Mouse (Mus musculus): Measurements from ENCODE around the gene Olfr1188. TPM values are rescaled to one million over a fixed set of nuclear protein-coding genes. Genes with fewer than 3 reads are reported as not detected.
"Not testable (repeated sequence)": the region's sequence is repeated elsewhere in the genome, so short reads cannot be mapped to it uniquely, and the experiment has no call there.

Olfr1188 gene
- total RNA-seq (2015; ENCODE audit: low replicate concordance): not detected in 2 replicates
- not detected in 2 replicates for total RNA-seq (2017; ENCODE audit: low replicate concordance)

GRCm38 (mm10) chr2:88556635-88557034 is at the start of gene Olfr1188:
TSS of gene Olfr1188 (plus strand) at chr2:88556935.
- ATAC-seq (replicated peaks; ENCODE audit: low FRiP score, poor library complexity, severe bottlenecking): no peak

GRCm38 (mm10) chr2:88518251-88518650 is 38.5 kb upstream of the Olfr1188 start, which contains the start of gene Olfr1186:
TSS of gene Olfr1186 (plus strand) at chr2:88518551.
- no peak for ATAC-seq (replicated peaks; ENCODE audit: low FRiP score, poor library complexity, severe bottlenecking)

GRCm38 (mm10) chr2:88525720-88526119 is 31.0 kb upstream of the Olfr1188 start:
- ATAC-seq (replicated peaks; ENCODE audit: low FRiP score, poor library complexity, severe bottlenecking): no peak

- ATAC-seq (replicated peaks; ENCODE audit: low FRiP score, poor library complexity, severe bottlenecking): not testable (repeated sequence)
These were observed 16.0 kb downstream of the Olfr1188 start for GRCm38 (mm10) chr2:88572696-88573095.

- no peak for ATAC-seq (replicated peaks; ENCODE audit: low FRiP score, poor library complexity, severe bottlenecking)
These were observed 29.4 kb downstream of the Olfr1188 start, which contains the start of gene Olfr1189 for GRCm38 (mm10) chr2:88586154-88586553. TSS of gene Olfr1189 (plus strand) at chr2:88586454.

Other genes starting within 250 kb of the Olfr1188 start
- not detected in 2 replicates for gene Olfr1174-ps, start 241.8 kb upstream of the Olfr1188 start, total RNA-seq (2015; ENCODE audit: low replicate concordance)
- gene Olfr1174-ps, start 241.8 kb upstream of the Olfr1188 start, total RNA-seq (2017; ENCODE audit: low replicate concordance): not detected in 2 replicates
- not detected in 2 replicates for gene Olfr1175-ps, start 229.7 kb upstream of the Olfr1188 start, total RNA-seq (2015; ENCODE audit: low replicate concordance)
- gene Olfr1175-ps, start 229.7 kb upstream of the Olfr1188 start, total RNA-seq (2017; ENCODE audit: low replicate concordance): not detected in 2 replicates
- gene Olfr1176, start 220.2 kb upstream of the Olfr1188 start, total RNA-seq (2015; ENCODE audit: low replicate concordance): not detected in 2 replicates
- gene Olfr1176, start 220.2 kb upstream of the Olfr1188 start, total RNA-seq (2017; ENCODE audit: low replicate concordance): not detected in 2 replicates
- gene Olfr1177-ps, start 210.4 kb upstream of the Olfr1188 start, total RNA-seq (2015; ENCODE audit: low replicate concordance): not detected in 2 replicates
- not detected in 2 replicates for gene Olfr1177-ps, start 210.4 kb upstream of the Olfr1188 start, total RNA-seq (2017; ENCODE audit: low replicate concordance)
- gene Olfr1178, start 169.9 kb upstream of the Olfr1188 start, total RNA-seq (2015; ENCODE audit: low replicate concordance): not detected in 2 replicates
- not detected in 2 replicates for gene Olfr1178, start 169.9 kb upstream of the Olfr1188 start, total RNA-seq (2017; ENCODE audit: low replicate concordance)
- gene Olfr1179, start 150.5 kb upstream of the Olfr1188 start, total RNA-seq (2015; ENCODE audit: low replicate concordance): not detected in 2 replicates
- not detected in 2 replicates for gene Olfr1179, start 150.5 kb upstream of the Olfr1188 start, total RNA-seq (2017; ENCODE audit: low replicate concordance)
- not detected in 2 replicates for gene Olfr1180, start 137.8 kb upstream of the Olfr1188 start, total RNA-seq (2015; ENCODE audit: low replicate concordance)
- gene Olfr1180, start 137.8 kb upstream of the Olfr1188 start, total RNA-seq (2017; ENCODE audit: low replicate concordance): not detected in 2 replicates
- gene Olfr1181, start 130.8 kb upstream of the Olfr1188 start, total RNA-seq (2015; ENCODE audit: low replicate concordance): not detected in 2 replicates
- gene Olfr1181, start 130.8 kb upstream of the Olfr1188 start, total RNA-seq (2017; ENCODE audit: low replicate concordance): not detected in 2 replicates
- not detected in 2 replicates for gene Gm13757, start 107.8 kb upstream of the Olfr1188 start, total RNA-seq (2015; ENCODE audit: low replicate concordance)
- not detected in 2 replicates for gene Gm13757, start 107.8 kb upstream of the Olfr1188 start, total RNA-seq (2017; ENCODE audit: low replicate concordance)
- not detected in 2 replicates for gene Olfr1183, start 102.1 kb upstream of the Olfr1188 start, total RNA-seq (2015; ENCODE audit: low replicate concordance)
- not detected in 2 replicates for gene Olfr1183, start 102.1 kb upstream of the Olfr1188 start, total RNA-seq (2017; ENCODE audit: low replicate concordance)
- not detected in 2 replicates for gene Olfr1184, start 73.3 kb upstream of the Olfr1188 start, total RNA-seq (2015; ENCODE audit: low replicate concordance)
- not detected in 2 replicates for gene Olfr1184, start 73.3 kb upstream of the Olfr1188 start, total RNA-seq (2017; ENCODE audit: low replicate concordance)
- not detected in 2 replicates for gene Olfr1185-ps1, start 63.6 kb upstream of the Olfr1188 start, total RNA-seq (2015; ENCODE audit: low replicate concordance)
- not detected in 2 replicates for gene Olfr1185-ps1, start 63.6 kb upstream of the Olfr1188 start, total RNA-seq (2017; ENCODE audit: low replicate concordance)
- not detected in 2 replicates for gene Olfr1186, start 38.4 kb upstream of the Olfr1188 start, total RNA-seq (2015; ENCODE audit: low replicate concordance)
- not detected in 2 replicates for gene Olfr1186, start 38.4 kb upstream of the Olfr1188 start, total RNA-seq (2017; ENCODE audit: low replicate concordance)
- gene Olfr1189, start 29.5 kb downstream of the Olfr1188 start, total RNA-seq (2015; ENCODE audit: low replicate concordance): not detected in 2 replicates
- not detected in 2 replicates for gene Olfr1189, start 29.5 kb downstream of the Olfr1188 start, total RNA-seq (2017; ENCODE audit: low replicate concordance)
- not detected in 2 replicates for gene Olfr1191-ps1, start 83.6 kb downstream of the Olfr1188 start, total RNA-seq (2015; ENCODE audit: low replicate concordance)
- gene Olfr1191-ps1, start 83.6 kb downstream of the Olfr1188 start, total RNA-seq (2017; ENCODE audit: low replicate concordance): not detected in 2 replicates
- not detected in 2 replicates for gene Olfr1192-ps1, start 91.6 kb downstream of the Olfr1188 start, total RNA-seq (2015; ENCODE audit: low replicate concordance)
- gene Olfr1192-ps1, start 91.6 kb downstream of the Olfr1188 start, total RNA-seq (2017; ENCODE audit: low replicate concordance): not detected in 2 replicates
- gene Olfr1193, start 118.7 kb downstream of the Olfr1188 start, total RNA-seq (2015; ENCODE audit: low replicate concordance): not detected in 2 replicates
- gene Olfr1193, start 118.7 kb downstream of the Olfr1188 start, total RNA-seq (2017; ENCODE audit: low replicate concordance): not detected in 2 replicates
- not detected in 2 replicates for gene Olfr1195, start 132.3 kb downstream of the Olfr1188 start, total RNA-seq (2015; ENCODE audit: low replicate concordance)
- not detected in 2 replicates for gene Olfr1195, start 132.3 kb downstream of the Olfr1188 start, total RNA-seq (2017; ENCODE audit: low replicate concordance)
- gene Olfr1196, start 147.7 kb downstream of the Olfr1188 start, total RNA-seq (2015; ENCODE audit: low replicate concordance): not detected in 2 replicates
- not detected in 2 replicates for gene Olfr1196, start 147.7 kb downstream of the Olfr1188 start, total RNA-seq (2017; ENCODE audit: low replicate concordance)
- not detected in 2 replicates for gene Olfr1197, start 175.4 kb downstream of the Olfr1188 start, total RNA-seq (2015; ENCODE audit: low replicate concordance)
- not detected in 2 replicates for gene Olfr1197, start 175.4 kb downstream of the Olfr1188 start, total RNA-seq (2017; ENCODE audit: low replicate concordance)
- not detected in 2 replicates for gene Olfr1198, start 194.4 kb downstream of the Olfr1188 start, total RNA-seq (2015; ENCODE audit: low replicate concordance)
- not detected in 2 replicates for gene Olfr1198, start 194.4 kb downstream of the Olfr1188 start, total RNA-seq (2017; ENCODE audit: low replicate concordance)
- gene Olfr1199, start 203.5 kb downstream of the Olfr1188 start, total RNA-seq (2015; ENCODE audit: low replicate concordance): not detected in 2 replicates
- gene Olfr1199, start 203.5 kb downstream of the Olfr1188 start, total RNA-seq (2017; ENCODE audit: low replicate concordance): not detected in 2 replicates
- not detected in 2 replicates for gene Olfr1200, start 213.6 kb downstream of the Olfr1188 start, total RNA-seq (2015; ENCODE audit: low replicate concordance)
- gene Olfr1200, start 213.6 kb downstream of the Olfr1188 start, total RNA-seq (2017; ENCODE audit: low replicate concordance): not detected in 2 replicates
- not detected in 2 replicates for gene Olfr1201, start 236.1 kb downstream of the Olfr1188 start, total RNA-seq (2015; ENCODE audit: low replicate concordance)
- gene Olfr1201, start 236.1 kb downstream of the Olfr1188 start, total RNA-seq (2017; ENCODE audit: low replicate concordance): not detected in 2 replicates

Measured in erythroid progenitor cell, adult 5-6 weeks (primary cell).